Mouse (Mus musculus) ES-CJ7 (cell line): Measurements from ENCODE around the gene Stat5b.
A peak's percentile ranks its signal among the peaks of the same experiment; 100 is the strongest.
"Not testable (repeated sequence)": the region's sequence is repeated elsewhere in the genome, so short reads cannot be mapped to it uniquely, and the experiment has no call there.

Experiments
- DNase-seq: peaks from one replicate; pipeline ENCODE4 v3.0.0; 2011; ENCODE audit warnings: low read depth, low spot score

Gene Stat5b

DNA sequence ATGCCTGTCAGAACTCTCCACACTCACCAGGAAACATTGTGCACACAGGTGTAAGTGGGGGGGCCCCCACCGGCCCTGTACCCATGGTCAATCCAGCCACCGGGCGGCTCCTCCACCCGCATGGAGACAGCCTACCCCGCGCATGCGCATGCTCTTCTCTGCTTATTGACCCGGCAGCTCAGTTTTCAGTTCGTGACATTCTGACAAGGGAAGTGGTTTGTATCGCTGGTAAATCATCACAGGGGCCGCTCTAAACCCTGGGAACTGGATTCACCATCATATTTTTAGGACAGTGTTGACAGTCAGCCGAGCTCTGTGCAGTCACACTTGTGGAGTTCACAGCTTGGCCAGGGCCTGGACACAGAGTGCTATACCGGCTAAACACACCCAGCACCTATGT, 36.0 kb downstream of the Stat5b start:
- peak; percentile 21 for DNase-seq

DNA sequence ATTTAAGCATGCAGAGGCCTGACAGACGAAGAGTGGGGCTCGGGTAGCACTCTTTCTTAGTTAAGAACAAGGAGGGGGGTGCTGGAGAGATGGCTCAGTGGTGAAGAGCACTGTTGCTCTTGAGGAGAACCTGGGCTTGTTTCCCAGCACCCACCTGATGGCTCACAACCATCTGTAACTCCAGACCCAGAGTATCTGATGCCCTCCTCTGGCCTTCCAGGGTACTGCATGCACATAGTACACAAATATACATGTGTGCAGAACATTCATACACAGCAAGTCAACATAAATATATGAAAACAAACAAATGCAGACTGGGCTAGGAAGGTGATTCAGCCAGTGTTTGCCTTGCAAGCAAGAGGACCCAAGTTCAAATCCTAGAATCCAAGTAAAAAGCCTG, 39.4 kb downstream of the Stat5b start:
- peak; percentile 30 for DNase-seq

DNA sequence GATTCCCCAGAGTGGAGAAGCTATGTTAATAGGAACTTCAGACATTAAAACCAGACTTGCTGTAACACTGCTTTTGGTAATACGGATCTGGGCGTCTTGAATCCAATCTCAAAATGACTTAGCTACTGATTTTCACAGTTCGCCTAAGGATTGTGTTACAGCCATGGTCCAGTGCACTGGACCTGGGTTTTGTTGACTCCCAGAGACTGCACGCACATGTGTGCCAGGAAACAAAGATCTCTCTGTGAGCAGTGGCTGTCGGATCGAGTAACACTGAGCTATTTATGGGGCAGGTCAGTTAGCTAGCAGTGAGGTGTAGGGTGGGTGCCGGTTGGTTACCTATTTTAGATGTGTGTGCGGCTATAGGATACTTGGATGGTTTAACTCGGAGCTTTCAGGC, 40.0 kb downstream of the Stat5b start:
- no peak for DNase-seq

DNA sequence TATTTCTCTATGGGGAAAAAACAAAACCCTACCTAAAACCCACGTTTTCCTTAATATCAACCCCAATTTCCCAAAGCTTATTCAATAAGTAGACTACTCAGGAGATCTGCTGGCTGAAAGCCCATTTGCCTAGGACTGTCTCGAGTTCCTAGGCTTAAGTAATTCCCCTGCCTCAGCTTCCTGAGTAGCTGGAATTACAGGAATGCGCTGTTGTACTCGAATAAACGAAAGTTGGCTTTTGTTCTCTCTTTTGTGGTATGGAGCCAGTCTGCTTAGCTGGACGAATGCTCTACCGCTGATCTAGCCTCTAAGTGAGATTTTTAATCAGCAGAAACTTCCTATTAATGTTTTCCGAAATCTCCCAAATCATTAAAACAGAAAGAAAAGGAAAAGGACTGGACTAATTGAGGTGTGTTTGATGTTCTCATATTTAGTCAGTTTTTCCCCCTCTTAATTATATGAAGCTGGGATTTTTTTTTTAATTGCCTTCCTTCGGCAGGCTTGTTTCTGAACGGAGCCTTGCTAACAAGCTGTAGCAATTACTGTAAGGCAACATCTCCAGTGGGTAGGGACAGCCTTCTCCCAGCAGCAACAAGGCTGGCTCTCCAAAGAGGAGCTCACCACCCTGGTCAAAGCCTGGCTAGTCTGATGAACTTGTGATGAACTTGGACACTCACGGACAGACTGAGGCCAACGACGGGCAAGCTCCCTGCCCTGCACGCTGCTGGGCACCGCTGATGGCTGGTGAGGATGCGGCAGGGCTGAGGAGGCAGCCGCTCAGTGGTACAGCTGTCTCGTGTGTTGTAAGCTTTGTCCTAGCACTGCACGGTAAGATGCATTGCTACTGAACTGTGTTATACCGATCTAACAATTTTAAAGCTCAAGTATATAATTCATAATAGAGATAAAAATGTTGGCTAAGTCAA, 43.9 kb downstream of the Stat5b start:
- peak; percentile 21 for DNase-seq

DNA sequence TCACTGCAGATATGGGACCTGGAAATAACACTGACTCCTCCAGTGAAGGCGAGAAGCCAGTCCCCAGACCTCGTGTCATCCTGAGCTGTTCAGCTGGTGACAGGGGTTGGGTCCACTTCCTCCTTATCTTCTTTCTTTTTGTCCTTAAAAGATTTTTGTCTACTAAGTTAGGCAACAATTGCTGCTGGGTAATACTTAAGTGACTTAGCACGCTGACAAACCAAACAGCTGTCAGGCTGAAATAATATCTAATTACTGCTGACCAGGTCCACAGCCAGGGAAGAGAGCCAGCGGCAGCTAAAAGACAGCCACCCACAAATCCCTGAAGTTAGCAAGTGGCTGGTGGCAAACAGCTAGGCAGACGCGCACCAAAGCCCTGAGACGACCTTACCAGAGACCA, 45.0 kb downstream of the Stat5b start:
- DNase-seq: no peak

DNA sequence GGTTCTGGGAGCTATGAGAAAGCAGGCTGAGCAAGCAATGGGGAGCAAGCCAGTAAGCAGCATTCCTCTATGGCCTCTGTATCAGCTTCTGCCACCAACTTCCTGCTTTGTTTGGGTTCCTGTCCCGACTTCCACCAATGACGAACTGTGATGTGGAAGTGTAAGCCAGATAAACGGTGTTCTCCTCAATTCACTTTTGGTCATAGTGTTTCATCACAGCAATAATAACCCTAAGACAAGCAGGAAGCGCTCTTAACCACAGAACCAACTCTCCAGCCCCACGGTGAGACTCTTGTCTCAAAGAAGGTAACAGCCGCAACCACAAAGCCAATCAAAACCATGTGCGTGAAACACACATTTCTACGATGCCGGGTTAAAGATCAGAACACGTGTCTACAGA, 46.1 kb downstream of the Stat5b start:
- DNase-seq: no peak

DNA sequence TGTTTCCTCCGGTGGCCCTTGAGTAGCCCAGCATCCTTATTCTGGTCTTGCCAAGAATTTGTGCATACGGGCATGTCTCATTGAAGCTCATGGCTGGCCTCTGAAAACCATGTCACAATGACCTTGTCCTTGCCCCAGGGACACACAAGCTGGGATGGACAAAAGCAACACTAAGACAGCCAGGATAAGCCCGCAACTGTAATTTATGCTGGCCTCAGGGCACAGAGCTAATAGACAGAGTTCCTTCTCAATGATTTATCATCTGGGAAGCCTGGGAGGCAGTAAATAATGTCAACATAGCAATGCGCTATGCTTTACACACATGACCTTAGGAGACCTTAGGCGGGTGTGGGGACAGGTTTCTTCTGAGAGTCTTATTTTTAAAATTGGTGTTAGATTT, 51.1 kb downstream of the Stat5b start:
- DNase-seq: no peak

DNA sequence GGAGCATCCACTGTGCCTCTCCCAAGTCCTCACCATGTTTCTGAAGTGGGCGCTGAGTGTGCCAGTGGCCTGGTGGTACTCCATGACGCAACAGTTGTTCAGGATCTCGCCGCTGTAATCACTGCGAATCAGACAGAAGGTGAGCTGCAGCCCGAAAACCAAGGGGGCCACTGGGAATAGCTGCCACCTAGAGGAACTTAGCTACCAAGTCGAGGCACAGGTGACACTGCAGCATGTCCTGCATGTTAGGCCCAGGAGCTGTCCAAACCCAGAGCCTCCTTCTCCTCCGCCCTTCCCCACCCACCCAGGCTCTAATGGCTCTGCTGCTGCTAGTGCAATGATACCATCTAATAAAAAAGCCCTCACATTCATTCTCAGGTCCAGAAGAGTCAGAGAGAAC, 53.9 kb downstream of the Stat5b start:
- peak; percentile 73 for DNase-seq

DNA sequence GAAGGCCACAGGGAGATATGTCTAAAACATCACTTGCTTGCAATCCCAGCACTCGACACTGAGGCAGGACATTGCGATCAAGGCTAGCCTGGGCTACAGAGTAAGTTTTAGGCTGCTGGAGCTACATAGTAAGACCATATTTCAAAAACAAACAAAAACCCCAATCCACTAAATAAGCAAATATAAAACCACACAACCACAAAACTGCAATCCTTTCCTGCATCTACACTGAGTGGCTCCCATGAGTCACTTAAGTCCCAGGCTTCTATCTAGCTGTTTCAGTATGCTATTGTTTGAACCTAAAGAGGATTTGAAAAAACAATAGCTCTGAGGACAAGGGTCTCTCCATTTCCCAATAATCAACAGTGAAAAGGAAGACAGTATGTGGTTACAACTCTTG, 55.1 kb downstream of the Stat5b start:
- DNase-seq: no peak

DNA sequence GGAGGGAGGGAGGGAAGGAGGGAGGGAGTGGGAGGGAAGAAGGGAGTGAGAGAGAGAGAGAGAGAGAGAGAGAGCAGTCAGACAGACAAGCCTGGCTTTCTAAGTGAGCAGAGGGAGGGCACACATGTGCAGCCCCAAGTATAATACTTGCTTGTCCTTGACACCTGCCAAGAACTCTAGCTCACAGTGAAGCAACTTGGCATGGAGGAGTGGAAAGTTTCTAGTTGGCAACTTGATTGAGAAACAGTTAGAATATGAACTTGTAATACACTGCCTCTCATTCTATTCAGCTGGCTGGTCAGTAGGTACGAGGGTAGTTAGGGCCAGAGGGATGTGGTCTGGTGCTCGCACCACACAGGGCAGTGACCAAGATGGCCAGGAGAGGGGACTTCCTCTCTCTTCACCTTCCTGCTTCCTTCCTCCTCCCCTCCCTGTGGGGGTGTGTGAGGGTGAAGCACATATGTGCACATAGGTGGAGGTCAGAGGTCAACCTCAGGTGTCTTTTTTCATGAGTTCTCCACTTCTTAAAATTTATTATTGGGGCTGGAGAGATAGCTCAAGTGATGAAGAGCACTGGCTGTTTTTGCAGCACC, 59.0 kb downstream of the Stat5b start:
- DNase-seq: no peak

DNA sequence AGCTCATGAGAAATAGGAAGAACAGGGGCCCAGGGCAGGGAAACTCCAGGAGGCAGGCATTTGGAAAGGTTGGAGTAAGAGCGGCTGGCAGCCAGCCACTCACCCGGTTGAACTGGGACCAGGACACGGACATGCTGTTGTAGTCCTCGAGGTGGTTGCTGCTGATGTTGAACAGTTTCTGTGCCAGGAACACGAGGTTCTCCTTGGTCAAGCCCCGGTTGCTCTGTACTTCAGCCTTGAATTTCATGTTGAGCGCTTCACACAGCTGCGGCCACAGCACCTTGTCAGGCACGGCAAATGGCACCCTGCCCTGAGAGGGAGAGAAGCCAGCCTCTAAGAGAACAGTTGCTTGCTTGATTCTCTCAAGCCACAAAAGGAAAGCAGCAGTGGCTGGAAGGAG, 59.9 kb downstream of the Stat5b start:
- not testable (repeated sequence) for DNase-seq

DNA sequence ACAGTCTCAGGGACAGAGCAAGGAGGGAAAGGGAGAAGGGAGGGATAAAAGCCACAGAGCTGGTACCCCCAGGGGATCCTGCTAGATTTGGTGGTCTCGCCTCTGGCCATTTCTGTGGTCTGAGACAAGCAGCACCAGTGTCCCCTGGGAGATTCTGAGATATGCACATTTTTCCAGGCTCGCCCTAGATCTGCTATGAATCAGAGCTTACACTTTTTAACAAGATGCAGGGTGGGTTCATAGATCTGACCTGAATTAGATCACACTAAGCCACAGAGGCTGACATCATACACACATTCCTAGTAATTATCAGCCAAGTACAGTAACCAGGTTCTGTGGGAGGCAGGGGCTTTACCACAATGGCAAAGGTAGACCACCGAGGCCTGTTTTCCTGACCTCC, 60.8 kb downstream of the Stat5b start:
- no peak for DNase-seq

DNA sequence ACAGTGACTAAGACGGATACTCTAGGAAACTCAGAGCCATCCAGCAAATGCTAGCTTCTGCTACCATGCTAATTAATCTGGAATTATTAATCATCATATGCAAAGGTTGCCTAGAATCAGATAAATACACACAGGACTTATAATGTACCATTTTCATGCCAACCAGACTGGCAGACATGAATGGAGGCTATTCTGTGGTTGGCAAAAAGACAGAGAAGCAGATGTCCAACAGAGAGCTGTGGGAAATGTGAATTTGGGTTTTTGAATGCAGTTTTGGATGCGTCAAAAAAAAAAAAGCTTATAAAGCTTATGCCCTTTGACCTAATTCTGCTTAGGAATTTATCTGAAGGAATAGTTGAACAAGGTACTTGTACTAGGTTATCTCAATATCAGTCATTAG, 64.8 kb downstream of the Stat5b start:
- DNase-seq: no peak

DNA sequence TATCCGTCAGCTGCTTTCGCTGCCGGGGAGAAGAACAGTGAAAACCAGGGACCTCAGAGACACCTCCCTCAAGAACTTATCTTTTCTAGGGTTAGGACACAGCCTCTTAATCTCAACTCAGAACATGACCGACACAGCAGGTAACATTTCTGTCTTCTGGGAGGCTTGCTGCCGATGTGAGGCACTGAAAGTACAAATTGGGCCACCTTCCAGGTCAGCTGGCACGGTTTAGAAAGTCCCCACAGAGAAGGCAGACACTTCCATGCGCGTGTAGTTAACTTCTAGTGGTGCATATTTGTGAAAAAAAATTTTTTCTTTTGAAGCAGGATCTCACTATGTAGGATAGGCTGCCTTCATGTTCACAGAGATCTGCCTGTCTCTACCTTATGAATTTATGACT, 66.2 kb downstream of the Stat5b start:
- DNase-seq: no peak

DNA sequence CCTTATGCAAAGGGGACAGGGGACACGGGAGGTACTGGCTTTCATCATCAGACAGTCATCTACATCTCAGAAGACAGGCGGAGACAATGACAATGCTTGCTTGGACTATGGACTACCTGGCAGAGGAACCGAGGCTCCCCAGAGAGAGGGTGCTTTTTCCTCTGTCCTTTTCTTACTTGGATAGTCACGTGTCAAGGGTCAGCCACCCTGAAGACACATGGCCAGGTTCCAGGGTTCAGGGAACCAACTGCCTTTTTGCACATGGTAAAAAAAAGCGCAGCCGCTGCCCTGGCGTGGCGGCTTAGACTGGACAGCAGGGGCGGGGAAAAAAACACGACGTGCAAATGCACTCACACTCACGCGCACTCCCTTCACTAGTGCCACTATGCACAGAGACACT, 68.0 kb downstream of the Stat5b start:
- no peak for DNase-seq

DNA sequence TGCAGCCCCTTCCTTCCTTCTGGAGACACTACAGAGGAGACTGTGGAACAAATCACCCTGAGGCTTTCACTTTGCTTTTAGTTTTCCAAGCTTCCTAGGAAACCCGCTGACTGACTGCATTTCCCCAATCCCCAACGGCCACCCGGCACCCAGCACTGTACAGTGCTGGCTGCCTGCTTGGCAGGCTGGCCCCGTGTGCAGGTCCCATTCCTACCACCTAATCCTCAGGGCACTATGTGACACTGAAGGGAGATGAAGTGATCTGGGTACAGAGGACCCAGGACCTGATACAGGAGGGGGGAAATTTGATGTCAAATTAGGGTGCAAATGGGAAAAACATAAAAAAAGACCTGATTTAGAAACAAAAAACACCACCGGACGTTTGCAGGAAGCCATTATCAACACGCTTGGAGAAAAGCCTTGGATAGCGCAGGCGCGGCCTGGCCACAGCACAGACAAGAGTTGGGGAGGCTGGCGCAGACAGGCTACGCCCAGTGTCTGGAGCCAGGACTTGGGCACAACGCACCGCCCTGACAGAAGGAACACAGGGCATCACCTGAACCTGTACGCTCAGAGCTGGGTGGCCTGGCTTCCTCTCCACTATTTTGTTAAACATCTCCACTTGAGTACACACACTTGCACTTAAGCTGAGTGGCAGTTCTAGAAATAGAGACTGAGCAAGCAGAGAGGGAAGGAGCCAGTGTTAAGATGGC, 68.6 kb downstream of the Stat5b start:
- peak; percentile 77 for DNase-seq

DNA sequence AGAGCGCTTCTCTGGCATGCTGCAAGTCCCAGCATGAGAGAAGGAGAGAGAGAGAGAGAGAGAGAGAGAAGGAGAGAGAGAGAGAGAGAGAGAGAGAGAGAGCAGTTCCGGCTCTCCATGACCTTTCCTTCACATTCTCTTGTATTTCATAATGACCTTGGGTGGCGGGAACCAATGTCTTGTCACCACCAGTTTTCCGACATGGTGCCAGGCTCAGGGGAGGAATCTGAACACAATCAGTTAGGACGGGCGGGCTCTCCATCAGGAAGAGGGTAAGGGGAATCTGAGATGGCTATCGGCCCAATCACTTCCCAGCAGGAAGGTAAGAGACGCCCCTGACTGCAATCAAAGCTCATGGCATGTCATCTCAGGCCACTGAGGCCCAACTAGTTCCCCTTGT, 70.3 kb downstream of the Stat5b start:
- DNase-seq: no peak

DNA sequence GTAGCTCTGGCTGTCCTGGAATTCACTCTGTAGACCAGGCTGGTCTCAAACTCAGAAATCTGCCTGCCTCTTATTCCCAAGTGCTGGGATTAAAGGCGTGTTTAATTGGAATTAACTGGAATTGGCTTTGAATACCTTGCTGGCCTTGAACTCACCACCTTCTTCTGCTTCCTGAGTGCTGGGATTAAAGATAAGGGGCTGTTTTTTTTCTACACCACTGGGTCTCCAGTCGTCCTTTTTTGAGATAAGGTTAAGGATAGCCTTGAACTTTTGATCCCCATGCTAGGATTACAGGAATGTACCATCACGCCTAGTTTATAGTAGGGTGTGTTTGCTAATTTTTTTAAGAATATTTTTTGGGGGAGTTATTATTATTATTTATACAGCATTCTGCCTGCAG, 72.5 kb downstream of the Stat5b start:
- DNase-seq: no peak

DNA sequence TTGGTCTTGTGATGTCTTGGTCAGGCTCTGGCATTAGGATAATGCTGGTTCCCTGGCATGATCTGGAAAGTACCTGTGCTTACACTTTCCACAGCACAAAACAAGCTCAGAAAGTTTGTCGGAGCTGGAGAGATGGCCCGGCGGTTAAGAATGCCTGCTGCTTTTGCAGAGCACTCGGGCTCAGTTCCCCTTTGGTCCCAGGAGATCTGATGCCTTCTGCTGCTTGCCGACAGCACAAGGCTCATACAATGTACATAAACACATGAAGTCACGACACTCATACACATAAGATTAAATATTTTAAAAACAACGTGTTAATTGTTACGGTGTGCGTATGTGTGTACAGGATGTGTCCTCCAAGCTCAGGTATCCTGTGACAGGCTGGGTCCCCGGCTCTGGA, 74.6 kb downstream of the Stat5b start:
- DNase-seq: no peak

DNA sequence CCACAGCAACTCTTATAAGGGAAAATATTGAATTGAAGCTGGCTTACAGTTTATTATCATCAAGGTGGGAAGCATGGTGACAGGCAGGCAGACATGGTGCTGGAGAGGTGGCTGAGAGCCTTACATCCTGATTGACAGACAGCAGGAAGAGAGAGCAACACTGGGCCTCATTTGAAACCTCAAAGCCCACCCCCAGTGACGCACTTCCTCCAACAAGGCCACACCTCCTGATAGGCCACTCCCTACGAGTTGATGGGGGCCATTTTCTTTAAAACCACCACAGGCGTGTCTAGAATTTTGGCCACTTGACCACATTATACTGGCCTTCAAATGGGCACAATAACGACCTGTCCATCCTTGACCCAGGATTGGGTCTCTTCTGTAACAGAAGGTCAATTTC, 76.3 kb downstream of the Stat5b start:
- peak; percentile 71 for DNase-seq

DNA sequence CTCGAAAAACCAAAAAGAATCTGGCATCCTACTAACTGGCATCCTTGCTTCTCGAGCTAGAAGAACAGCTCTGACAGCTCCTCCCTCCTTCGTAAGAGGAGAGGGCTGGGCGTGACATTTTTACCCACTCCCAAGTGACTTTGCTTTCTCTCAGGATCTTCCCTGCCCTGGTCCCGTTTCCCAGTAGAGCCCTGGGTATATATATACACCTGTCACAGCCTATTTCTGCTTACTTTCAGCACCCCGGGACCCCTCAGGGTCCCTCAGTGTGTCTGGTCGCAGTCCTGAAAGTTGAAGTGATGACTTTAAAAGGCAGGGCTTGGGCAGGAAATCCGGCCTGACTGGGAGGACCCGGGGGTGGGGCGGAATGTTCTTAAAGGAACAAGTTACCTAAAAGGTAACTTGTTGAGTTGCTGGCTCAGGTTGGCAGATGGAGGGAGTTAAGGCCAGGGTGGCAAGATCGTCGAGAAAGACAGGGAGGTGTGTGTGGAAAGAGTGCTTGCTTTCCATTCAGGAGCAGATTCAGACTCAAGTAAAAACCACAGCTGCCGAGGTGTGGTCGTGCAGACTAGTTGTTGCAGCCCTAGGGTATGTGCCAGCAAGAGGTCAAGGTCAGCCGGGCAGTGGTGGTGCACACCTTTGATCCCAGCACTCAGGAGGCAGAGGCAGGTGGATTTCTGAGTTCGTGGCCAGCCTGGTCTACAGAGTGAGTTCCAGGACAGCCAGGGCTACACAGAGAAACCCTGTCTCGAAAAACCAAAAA, 79.7 kb downstream of the Stat5b start, which contains the start of gene Ghdc:
TSS of gene Ghdc (minus strand) at position 312 of the 763 bp plus-strand sequence.
- DNase-seq: peak; percentile 74

DNA sequence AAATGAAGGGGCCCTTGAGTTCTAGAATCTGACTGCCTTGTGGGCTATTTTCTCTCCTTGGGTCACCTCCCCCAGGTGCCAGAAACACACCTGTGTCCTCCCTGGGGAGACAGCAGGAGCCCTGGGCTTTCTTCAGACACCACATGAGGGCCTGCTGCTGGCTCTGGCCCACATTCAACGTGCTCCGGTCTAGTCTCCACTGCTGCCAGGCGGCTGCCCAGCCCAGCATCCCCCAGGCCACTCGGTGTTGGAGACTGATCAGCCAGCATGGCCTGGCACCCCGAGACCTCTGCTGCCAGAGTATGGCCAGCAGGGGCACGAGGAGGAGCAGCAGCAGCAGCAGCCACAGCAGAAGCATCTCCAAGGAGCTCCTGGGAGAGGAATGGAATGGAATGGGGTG, 80.5 kb downstream of the Stat5b start:
- no peak for DNase-seq
